Mouse (Mus musculus): Measurements from ENCODE around the gene Olfr1303. TPM values are rescaled to one million over a fixed set of nuclear protein-coding genes. Genes with fewer than 3 reads are reported as not detected.

The Olfr1303 gene
- total RNA-seq (2023), result not detected

GRCm38 (mm10) chr2:111820240-111820639, at the start of gene Olfr1303:
Gene Olfr1303 (minus strand): TSS chr2:111820340.

GRCm38 (mm10) chr2:111777129-111777528, 43.0 kb downstream of the Olfr1303 start, which contains the start of gene Olfr1302:
Gene Olfr1302 (plus strand): TSS chr2:111777429.

Other genes starting within 250 kb of the Olfr1303 start
- gene Olfr1297, start 193.8 kb downstream of the Olfr1303 start, total RNA-seq (2023), result not detected
- not detected for gene Olfr1298, start 171.1 kb downstream of the Olfr1303 start, total RNA-seq (2023)
- not detected for gene Olfr1299, start 158.9 kb downstream of the Olfr1303 start, total RNA-seq (2023)
- gene Olfr1301, start 69.3 kb downstream of the Olfr1303 start, total RNA-seq (2023), result not detected
- not detected for gene Olfr1302, start 42.9 kb downstream of the Olfr1303 start, total RNA-seq (2023)
- gene Olfr1305, start 56.8 kb upstream of the Olfr1303 start, total RNA-seq (2023), result not detected
- gene Olfr1306, start 95.9 kb upstream of the Olfr1303 start, total RNA-seq (2023), result not detected
- gene Olfr1307, start 129.1 kb upstream of the Olfr1303 start, total RNA-seq (2023), result under 1 TPM; 0.06 to 0.08 TPM
- not detected for gene Olfr1308, start 144.6 kb upstream of the Olfr1303 start, total RNA-seq (2023)
- not detected for gene Olfr1309, start 169.9 kb upstream of the Olfr1303 start, total RNA-seq (2023)
- not detected for gene Olfr1310, start 192.4 kb upstream of the Olfr1303 start, total RNA-seq (2023)
- gene Olfr1311, start 204.1 kb upstream of the Olfr1303 start, total RNA-seq (2023), result not detected
- not detected for gene Olfr1312, start 229.9 kb upstream of the Olfr1303 start, total RNA-seq (2023)